Mouse (Mus musculus) left cerebral cortex, postnatal 36 days (tissue): ENCODE results near the gene Faxc. TPM values are rescaled to one million over a fixed set of nuclear protein-coding genes. Genes with fewer than 3 reads are reported as not detected.

Experiments
- DNase-seq, 2 experiments: peaks; one replicate each; pipeline ENCODE4 v3.0.0; 2021 to 2022; ENCODE audit warnings: low spot score in 2 of 2, mixed read lengths in 1 of 2
- intact Hi-C: fragments of 180-260 bp; cut with DNase I; formaldehyde crosslinking; loops from one replicate; pipeline ENCODE4 v1.15.1; 2025
- total RNA-seq, 2 experiments: library from RNA; stranded (reverse); gene quantifications; 2 replicates each; pipeline ENCODE4 v1.2.3; 2021

Gene Faxc
- total RNA-seq, result 10 to 100 TPM; 72.7 to 75.4 TPM

GRCm38 (mm10) chr4:21930971-21931771, at the start of gene Faxc:
Faxc (plus strand) TSS chr4:21931329.
- intact Hi-C loops, result loop anchor here (5.0 kb wide), 1 partner anchor 54 kb away; the partner anchor contains the start of gene Coq3

GRCm38 (mm10) chr4:21882806-21883205, 48.3 kb upstream of the Faxc start:
- intact Hi-C loops, result loop anchor here (5.0 kb wide), 1 partner anchor 69 kb away; no protein-coding TSS in a partner anchor
- no peak for DNase-seq

More at GRCm38 (mm10) chr4:21930971-21931771, at the start of gene Faxc:
- peak; percentile 72 to 80 for DNase-seq

- intact Hi-C loops, result no loop called here
- no peak for DNase-seq
Measured at GRCm38 (mm10) chr4:21885831-21886230, 45.3 kb upstream of the Faxc start.

- intact Hi-C loops, result loop anchor here (5.0 kb wide), 1 partner anchor 55 kb away; the partner anchor contains the start of gene Coq3
- DNase-seq, result peak in 1 of 2 experiments; percentile 24
Measured at GRCm38 (mm10) chr4:21931772-21932630, 872 bp downstream of the Faxc start.

- intact Hi-C loops, result no loop called here
Measured at GRCm38 (mm10) chr4:21935378-21935777, 4.2 kb downstream of the Faxc start.

GRCm38 (mm10) chr4:21936424-21936823, 5.3 kb downstream of the Faxc start:
- intact Hi-C loops, result no loop called here
- DNase-seq, result no peak

More at GRCm38 (mm10) chr4:21935378-21935777, 4.2 kb downstream of the Faxc start:
- no peak for DNase-seq

- DNase-seq, result no peak
- intact Hi-C loops, result no loop called here
Measured at GRCm38 (mm10) chr4:21937890-21938289, 6.8 kb downstream of the Faxc start.

- intact Hi-C loops, result no loop called here
- DNase-seq, result no peak
Measured at GRCm38 (mm10) chr4:21944672-21945071, 13.5 kb downstream of the Faxc start.

- DNase-seq, result no peak
- intact Hi-C loops, result loop anchor here (5.0 to 10.0 kb wide), 3 partner anchors 36 to 107 kb away; partner anchors contain the start of gene Pnisr
Measured at GRCm38 (mm10) chr4:21951444-21951843, 20.3 kb downstream of the Faxc start.

GRCm38 (mm10) chr4:21952255-21952654, 21.1 kb downstream of the Faxc start:
- DNase-seq, result no peak
- intact Hi-C loops, result loop anchor here (5.0 to 10.0 kb wide), 3 partner anchors 35 to 107 kb away; partner anchors contain the start of gene Pnisr

- DNase-seq, result no peak
- intact Hi-C loops, result loop anchor here (10.0 kb wide), 1 partner anchor 113 kb away; the partner anchor contains the start of gene Pnisr
Measured at GRCm38 (mm10) chr4:21957570-21958321, 26.6 kb downstream of the Faxc start.

- intact Hi-C loops, result no loop called here
- DNase-seq, result no peak
Measured at GRCm38 (mm10) chr4:21971949-21972348, 40.8 kb downstream of the Faxc start.

GRCm38 (mm10) chr4:21974126-21974525, 43.0 kb downstream of the Faxc start:
- intact Hi-C loops, result no loop called here
- DNase-seq, result no peak

GRCm38 (mm10) chr4:21980471-21980870, 49.3 kb downstream of the Faxc start:
- intact Hi-C loops, result no loop called here
- DNase-seq, result no peak

GRCm38 (mm10) chr4:21982449-21982848, 51.3 kb downstream of the Faxc start:
- intact Hi-C loops, result no loop called here
- peak; percentile 34 to 57 for DNase-seq

GRCm38 (mm10) chr4:21986857-21987256, 55.7 kb downstream of the Faxc start:
- no peak for DNase-seq

GRCm38 (mm10) chr4:21987460-21987859, 56.3 kb downstream of the Faxc start:
- intact Hi-C loops, result loop anchor here (5.0 kb wide), 1 partner anchor 35 kb away; no protein-coding TSS in a partner anchor
- DNase-seq, result no peak

More at GRCm38 (mm10) chr4:21986857-21987256, 55.7 kb downstream of the Faxc start:
- intact Hi-C loops, result loop anchor here (5.0 kb wide), 1 partner anchor 35 kb away; no protein-coding TSS in a partner anchor

- intact Hi-C loops, result loop anchor here (1.0 to 10.0 kb wide), 3 partner anchors 37 to 144 kb away; partner anchors contain the start of gene Coq3
- DNase-seq, result no peak
Measured at GRCm38 (mm10) chr4:21989571-21990091, 58.5 kb downstream of the Faxc start.
